Mouse (Mus musculus): ENCODE measurements around the gene Kcnh8. TPM values are rescaled to one million over a fixed set of nuclear protein-coding genes. Genes with fewer than 3 reads are reported as not detected.

Gene Kcnh8
- polyA plus RNA-seq, 1 experiment from 2014 or later: 0.13 TPM

DNA sequence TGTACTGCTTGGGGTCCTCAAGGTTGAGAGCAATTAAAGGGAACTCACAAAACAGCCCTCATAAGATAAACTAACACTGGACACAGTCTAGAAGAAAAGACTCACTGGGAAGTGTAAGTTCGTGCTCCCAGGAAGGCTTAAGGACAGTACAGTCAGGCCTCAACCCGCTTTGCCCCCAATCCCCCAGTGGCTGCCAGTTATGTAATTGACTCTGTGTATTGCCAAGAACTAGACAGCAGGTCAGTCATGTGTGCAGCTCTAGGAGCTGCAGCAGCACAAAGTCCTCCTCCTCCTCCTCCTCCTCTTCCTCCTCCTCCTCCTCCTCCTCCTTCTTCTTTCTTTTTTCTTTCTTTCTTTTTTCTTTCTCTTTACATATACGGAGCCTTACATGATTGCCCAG lies 185.6 kb downstream of the Kcnh8 start:
- H3K36me3 ChIP-seq (ENCODE audit: control insufficient read depth, insufficient read depth, low read length): no peaks in the 10 kb centered on the region
- no peak overlapping the region for H3K27ac ChIP-seq (ENCODE audit: low read length)
- ATAC-seq (ENCODE audit: low read depth): no peak
- 74% methylated on average over 3 of the region's 3 CpGs for WGBS
- H3K4me1 ChIP-seq (replicated peaks; ENCODE audit: control insufficient read depth, insufficient read depth, low read length): no peaks in the 10 kb centered on the region
- H3K27me3 ChIP-seq (ENCODE audit: control insufficient read depth, insufficient read depth, low read depth, low read length): no peaks in the 10 kb centered on the region
- no peaks in the 10 kb centered on the region for H3K9me3 ChIP-seq (ENCODE audit: control insufficient read depth, low read length)
- H3K4me3 ChIP-seq (ENCODE audit: low read length): no peak overlapping the region
- no peak overlapping the region for H3K9ac ChIP-seq (ENCODE audit: low read length)
- no peak overlapping the region for H3K4me2 ChIP-seq (ENCODE audit: low read depth, low read length)

DNA sequence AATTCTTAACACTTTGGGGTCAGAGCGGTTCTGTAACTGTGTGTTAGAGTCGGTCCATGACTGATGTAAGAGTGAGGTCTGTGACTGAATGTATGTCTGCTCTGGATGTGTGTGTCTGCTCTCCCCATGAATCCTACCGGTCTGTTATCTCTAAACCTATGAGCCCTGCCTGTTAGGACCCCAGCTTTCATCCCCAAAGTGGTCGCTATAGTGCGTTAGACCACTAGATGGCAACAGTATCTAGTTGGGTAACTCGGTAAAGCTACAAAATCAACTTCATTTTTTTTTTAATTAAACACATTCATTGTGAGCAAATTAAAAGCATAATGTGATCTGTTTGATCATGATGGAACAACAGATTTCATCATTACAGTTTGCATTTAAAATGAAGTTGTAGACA lies 202.0 kb downstream of the Kcnh8 start:
- Histone ChIP-seq H3K27ac (ENCODE audit: low read length) (no peak overlapping the region), H3K9me3 (ENCODE audit: control insufficient read depth, low read length) (no peaks in the 10 kb centered on the region), H3K36me3 (ENCODE audit: control insufficient read depth, insufficient read depth, low read length) (no peaks in the 10 kb centered on the region), H3K27me3 (ENCODE audit: control insufficient read depth, insufficient read depth, low read depth, low read length) (no peaks in the 10 kb centered on the region), H3K4me3 (ENCODE audit: low read length) (no peak overlapping the region), H3K9ac (ENCODE audit: low read length) (no peak overlapping the region), H3K4me1 (replicated peaks; ENCODE audit: control insufficient read depth, insufficient read depth, low read length) (no peaks in the 10 kb centered on the region), H3K4me2 (ENCODE audit: low read depth, low read length) (no peak overlapping the region)
- no peak for ATAC-seq (ENCODE audit: low read depth)
- 45% methylated on average over 6 of the region's 6 CpGs for WGBS

DNA sequence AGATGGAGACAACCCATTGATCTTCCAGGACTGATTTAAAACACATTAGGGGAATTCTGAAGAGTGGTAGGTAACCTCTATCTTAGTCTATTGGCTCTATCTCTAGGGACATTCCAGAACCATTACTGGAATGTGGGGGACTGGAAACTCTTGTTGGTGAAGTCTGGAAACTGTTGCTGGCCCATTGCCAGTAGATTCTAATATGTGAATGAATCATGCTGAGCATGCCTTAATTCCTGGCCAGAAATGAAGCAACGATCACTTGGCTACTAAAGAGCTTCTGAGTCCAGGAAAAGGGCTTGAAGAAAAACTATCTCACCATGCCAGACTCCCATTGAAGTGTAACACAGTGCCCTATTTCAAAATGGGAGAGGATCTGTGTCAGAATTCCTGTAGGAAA lies 208.3 kb downstream of the Kcnh8 start:
- ATAC-seq (ENCODE audit: low read depth): no peak
- no peaks in the 10 kb centered on the region for H3K4me1 ChIP-seq (replicated peaks; ENCODE audit: control insufficient read depth, insufficient read depth, low read length)
- no peak overlapping the region for H3K4me2 ChIP-seq (ENCODE audit: low read depth, low read length)
- no peak overlapping the region for H3K9ac ChIP-seq (ENCODE audit: low read length)
- no peaks in the 10 kb centered on the region for H3K9me3 ChIP-seq (ENCODE audit: control insufficient read depth, low read length)
- no peak overlapping the region for H3K4me3 ChIP-seq (ENCODE audit: low read length)
- no peaks in the 10 kb centered on the region for H3K36me3 ChIP-seq (ENCODE audit: control insufficient read depth, insufficient read depth, low read length)
- H3K27me3 ChIP-seq (ENCODE audit: control insufficient read depth, insufficient read depth, low read depth, low read length): no peaks in the 10 kb centered on the region
- 43% methylated on average over 1 of the region's 1 CpGs for WGBS
- no peak overlapping the region for H3K27ac ChIP-seq (ENCODE audit: low read length)

DNA sequence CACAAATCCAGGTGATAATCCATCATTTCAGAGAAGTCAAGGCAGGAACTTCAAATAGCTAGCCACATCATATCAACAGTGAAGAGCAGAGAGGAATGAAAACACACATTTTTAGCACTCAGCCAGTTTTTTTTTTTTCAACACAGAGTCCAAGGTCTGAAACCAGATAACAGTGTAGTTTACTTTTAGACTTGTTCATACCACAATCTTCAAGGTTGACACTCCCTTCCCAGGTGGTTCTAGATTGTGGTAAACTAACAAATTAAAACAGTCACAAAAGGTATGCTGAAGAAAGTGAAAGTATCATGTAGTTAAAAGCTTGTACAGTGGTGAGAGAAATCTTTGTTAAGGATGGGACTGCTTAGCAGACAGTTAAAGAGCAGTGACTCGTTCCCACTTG lies 216.5 kb downstream of the Kcnh8 start:
- no peak overlapping the region for H3K9ac ChIP-seq (ENCODE audit: low read length)
- H3K27me3 ChIP-seq (ENCODE audit: control insufficient read depth, insufficient read depth, low read depth, low read length): no peaks in the 10 kb centered on the region
- H3K4me2 ChIP-seq (ENCODE audit: low read depth, low read length): no peak overlapping the region
- H3K4me1 ChIP-seq (replicated peaks; ENCODE audit: control insufficient read depth, insufficient read depth, low read length): no peaks in the 10 kb centered on the region
- no peak for ATAC-seq (ENCODE audit: low read depth)
- no peaks in the 10 kb centered on the region for H3K36me3 ChIP-seq (ENCODE audit: control insufficient read depth, insufficient read depth, low read length)
- no peak overlapping the region for H3K27ac ChIP-seq (ENCODE audit: low read length)
- 58% methylated on average over 1 of the region's 1 CpGs for WGBS
- no peaks in the 10 kb centered on the region for H3K9me3 ChIP-seq (ENCODE audit: control insufficient read depth, low read length)
- no peak overlapping the region for H3K4me3 ChIP-seq (ENCODE audit: low read length)

DNA sequence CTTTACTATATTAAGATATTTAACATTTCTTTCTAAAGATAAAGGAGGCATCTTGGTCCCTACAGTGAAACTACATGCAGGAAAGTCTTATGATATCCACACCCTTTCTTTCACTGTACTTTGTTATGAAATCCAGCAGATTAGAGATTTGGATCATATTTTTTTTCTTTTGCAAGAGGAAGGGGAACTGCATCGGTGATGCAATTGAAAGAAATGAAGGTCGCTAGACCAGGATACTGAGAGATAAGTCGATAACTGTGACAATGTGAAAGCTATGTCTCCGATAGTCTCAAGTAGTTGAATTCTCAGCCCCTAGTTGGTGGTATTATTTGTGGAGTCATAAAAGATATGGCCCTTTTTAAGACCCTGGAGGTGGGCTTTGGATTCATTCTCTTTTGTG lies 227.2 kb downstream of the Kcnh8 start:
- WGBS: 83% methylated on average over 4 of the region's 4 CpGs
- H3K9ac ChIP-seq (ENCODE audit: low read length): no peak overlapping the region
- H3K27ac ChIP-seq (ENCODE audit: low read length): no peak overlapping the region
- H3K9me3 ChIP-seq (ENCODE audit: control insufficient read depth, low read length): no peaks in the 10 kb centered on the region
- no peaks in the 10 kb centered on the region for H3K4me1 ChIP-seq (replicated peaks; ENCODE audit: control insufficient read depth, insufficient read depth, low read length)
- no peak overlapping the region for H3K4me3 ChIP-seq (ENCODE audit: low read length)
- H3K27me3 ChIP-seq (ENCODE audit: control insufficient read depth, insufficient read depth, low read depth, low read length): no peaks in the 10 kb centered on the region
- no peak overlapping the region for H3K4me2 ChIP-seq (ENCODE audit: low read depth, low read length)
- no peaks in the 10 kb centered on the region for H3K36me3 ChIP-seq (ENCODE audit: control insufficient read depth, insufficient read depth, low read length)
- no peak for ATAC-seq (ENCODE audit: low read depth)

DNA sequence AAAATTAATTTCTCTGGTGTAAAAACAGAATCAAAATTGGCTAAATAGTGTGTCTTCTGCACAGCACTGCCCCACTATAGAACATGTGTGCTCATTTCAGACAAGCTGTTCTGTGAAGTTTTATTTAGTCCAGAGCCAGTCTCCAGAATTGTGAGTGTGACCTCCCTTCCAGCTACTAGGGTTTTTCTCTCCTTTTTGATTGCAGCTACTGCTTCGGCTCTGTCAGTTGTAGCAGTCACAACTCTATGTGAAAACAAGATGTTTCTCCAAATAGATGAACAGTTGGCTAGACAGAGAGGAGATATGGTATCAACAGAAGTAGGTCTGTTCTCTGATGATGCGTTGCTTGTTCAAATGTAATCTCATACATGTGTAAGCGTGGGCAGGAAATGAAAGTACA lies 270.7 kb downstream of the Kcnh8 start:
- no peaks in the 10 kb centered on the region for H3K27me3 ChIP-seq (ENCODE audit: control insufficient read depth, insufficient read depth, low read depth, low read length)
- H3K4me3 ChIP-seq (ENCODE audit: low read length): no peak overlapping the region
- no peak overlapping the region for H3K9ac ChIP-seq (ENCODE audit: low read length)
- 61% methylated on average over 3 of the region's 3 CpGs for WGBS
- H3K36me3 ChIP-seq (ENCODE audit: control insufficient read depth, insufficient read depth, low read length): no peaks in the 10 kb centered on the region
- H3K4me2 ChIP-seq (ENCODE audit: low read depth, low read length): no peak overlapping the region
- H3K9me3 ChIP-seq (ENCODE audit: control insufficient read depth, low read length): no peaks in the 10 kb centered on the region
- H3K27ac ChIP-seq (ENCODE audit: low read length): no peak overlapping the region
- no peak for ATAC-seq (ENCODE audit: low read depth)
- no peaks in the 10 kb centered on the region for H3K4me1 ChIP-seq (replicated peaks; ENCODE audit: control insufficient read depth, insufficient read depth, low read length)

DNA sequence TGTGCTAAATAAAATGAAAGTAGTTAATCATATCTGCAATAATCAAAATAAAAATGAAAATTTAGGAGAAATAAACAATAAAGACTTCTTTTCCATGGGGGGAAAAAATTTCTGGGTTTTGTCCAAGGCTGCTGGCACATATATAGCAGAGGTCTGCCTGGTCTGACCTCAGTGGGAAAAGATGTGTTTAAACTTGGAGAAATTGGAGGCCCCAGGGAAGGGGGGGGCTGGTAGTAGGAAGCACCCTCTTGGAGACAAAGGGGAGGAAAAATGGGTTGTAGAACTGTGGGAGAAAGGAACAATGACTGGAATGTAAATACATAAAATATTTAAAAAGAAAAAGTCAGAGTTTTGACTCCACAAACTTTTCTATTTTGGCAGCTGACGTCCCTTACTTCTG lies 276.5 kb downstream of the Kcnh8 start:
- Histone ChIP-seq H3K4me1 (replicated peaks; ENCODE audit: control insufficient read depth, insufficient read depth, low read length) (no peaks in the 10 kb centered on the region), H3K27ac (ENCODE audit: low read length) (no peak overlapping the region), H3K9ac (ENCODE audit: low read length) (no peak overlapping the region), H3K4me2 (ENCODE audit: low read depth, low read length) (no peak overlapping the region), H3K4me3 (ENCODE audit: low read length) (no peak overlapping the region), H3K36me3 (ENCODE audit: control insufficient read depth, insufficient read depth, low read length) (no peaks in the 10 kb centered on the region), H3K9me3 (ENCODE audit: control insufficient read depth, low read length) (no peaks in the 10 kb centered on the region), H3K27me3 (ENCODE audit: control insufficient read depth, insufficient read depth, low read depth, low read length) (no peaks in the 10 kb centered on the region)
- 36% methylated on average over 1 of the region's 1 CpGs for WGBS
- peak; percentile 70; the same call in 1 of the 2 replicates for ATAC-seq (ENCODE audit: low read depth)

DNA sequence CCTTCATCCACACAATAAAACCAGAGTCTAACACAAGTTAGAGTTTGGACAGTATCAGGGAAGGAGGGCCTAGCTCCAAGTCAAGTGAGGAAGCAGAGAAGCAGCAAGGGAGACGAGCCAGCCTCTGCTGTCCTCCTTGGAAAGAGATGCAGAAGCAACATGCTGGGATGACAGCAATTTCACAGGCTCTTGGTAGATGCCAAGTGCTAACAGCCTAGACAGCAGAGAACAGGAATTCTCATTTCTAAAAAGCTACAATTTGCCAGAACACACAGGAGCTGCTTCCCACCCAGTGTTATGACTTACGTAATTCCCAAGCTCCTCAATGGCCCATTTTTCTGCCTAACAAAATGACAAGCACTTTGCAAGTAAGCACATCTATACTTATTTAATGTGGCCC lies 277.5 kb downstream of the Kcnh8 start:
- WGBS: 72% methylated on average over 2 of the region's 2 CpGs
- Histone ChIP-seq H3K27ac (ENCODE audit: low read length) (no peak overlapping the region), H3K36me3 (ENCODE audit: control insufficient read depth, insufficient read depth, low read length) (no peaks in the 10 kb centered on the region)

DNA sequence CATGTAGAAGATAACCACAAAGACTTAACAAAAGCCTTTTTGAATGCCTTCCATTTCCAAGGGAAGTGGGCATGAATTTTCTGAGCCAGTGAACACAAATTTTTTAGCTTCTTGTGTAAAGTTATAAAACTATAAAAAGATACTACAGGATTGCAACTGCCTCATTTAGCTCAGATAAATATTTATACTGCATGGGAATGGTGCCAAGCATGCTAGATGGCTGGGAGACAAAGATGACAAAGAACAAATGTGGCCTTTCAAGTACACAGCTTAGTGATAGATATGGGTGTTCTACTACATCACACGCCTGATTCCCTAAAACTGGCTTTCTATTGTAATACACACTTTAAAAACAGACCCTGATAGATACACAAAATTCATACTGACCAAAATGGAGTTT lies 282.7 kb downstream of the Kcnh8 start:
- WGBS: 47% methylated on average over 1 of the region's 1 CpGs
- no peak overlapping the region for H3K4me3 ChIP-seq (ENCODE audit: low read length)
- ATAC-seq (ENCODE audit: low read depth): peak; percentile 71
- no peaks in the 10 kb centered on the region for H3K9me3 ChIP-seq (ENCODE audit: control insufficient read depth, low read length)
- H3K4me2 ChIP-seq (ENCODE audit: low read depth, low read length): no peak overlapping the region
- no peaks in the 10 kb centered on the region for H3K4me1 ChIP-seq (replicated peaks; ENCODE audit: control insufficient read depth, insufficient read depth, low read length)
- H3K27me3 ChIP-seq (ENCODE audit: control insufficient read depth, insufficient read depth, low read depth, low read length): no peaks in the 10 kb centered on the region
- H3K36me3 ChIP-seq (ENCODE audit: control insufficient read depth, insufficient read depth, low read length): no peaks in the 10 kb centered on the region
- H3K9ac ChIP-seq (ENCODE audit: low read length): no peak overlapping the region
- no peak overlapping the region for H3K27ac ChIP-seq (ENCODE audit: low read length)

More for the DNA sequence above, 277.5 kb downstream of the Kcnh8 start:
- Histone ChIP-seq H3K4me2 (ENCODE audit: low read depth, low read length) (no peak overlapping the region), H3K9me3 (ENCODE audit: control insufficient read depth, low read length) (no peaks in the 10 kb centered on the region), H3K4me1 (replicated peaks; ENCODE audit: control insufficient read depth, insufficient read depth, low read length) (no peaks in the 10 kb centered on the region), H3K27me3 (ENCODE audit: control insufficient read depth, insufficient read depth, low read depth, low read length) (no peaks in the 10 kb centered on the region), H3K4me3 (ENCODE audit: low read length) (no peak overlapping the region), H3K9ac (ENCODE audit: low read length) (no peak overlapping the region)
- no peak for ATAC-seq (ENCODE audit: low read depth)

DNA sequence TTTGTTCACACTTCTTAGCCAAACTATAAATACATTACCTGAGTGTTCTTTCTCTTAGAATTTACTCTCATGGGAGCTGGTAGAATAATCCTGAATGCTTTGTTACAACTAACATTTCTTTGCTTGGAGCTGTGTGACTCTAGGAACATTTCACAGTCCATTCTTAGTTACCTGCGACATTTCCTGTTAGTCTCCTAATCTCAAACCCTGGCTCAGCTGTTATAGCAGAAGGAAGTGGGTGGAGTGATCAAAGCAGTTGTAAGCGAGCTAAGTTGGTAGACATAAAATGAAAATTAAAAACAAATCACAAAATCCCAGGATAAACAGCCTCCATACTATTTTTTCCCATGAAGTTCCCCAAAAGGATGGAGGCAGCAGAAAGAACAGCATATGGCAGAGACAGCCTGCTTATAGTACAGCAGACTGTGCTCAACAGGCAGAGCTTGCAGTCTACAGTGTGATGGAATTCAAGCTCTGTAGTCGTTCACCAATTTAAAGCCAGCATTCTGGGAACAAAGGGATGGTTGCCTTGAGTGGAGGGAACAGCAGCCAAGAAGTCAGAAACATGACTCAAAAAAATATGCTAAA lies 318.1 kb downstream of the Kcnh8 start:
- 63% methylated on average over 3 of the region's 3 CpGs for WGBS
- H3K27me3 ChIP-seq (ENCODE audit: control insufficient read depth, insufficient read depth, low read depth, low read length): no peaks in the 10 kb centered on the region
- no peak overlapping the region for H3K9ac ChIP-seq (ENCODE audit: low read length)
- no peaks in the 10 kb centered on the region for H3K9me3 ChIP-seq (ENCODE audit: control insufficient read depth, low read length)
- H3K4me2 ChIP-seq (ENCODE audit: low read depth, low read length): no peak overlapping the region
- no peaks in the 10 kb centered on the region for H3K4me1 ChIP-seq (replicated peaks; ENCODE audit: control insufficient read depth, insufficient read depth, low read length)
- H3K4me3 ChIP-seq (ENCODE audit: low read length): no peak overlapping the region
- no peaks in the 10 kb centered on the region for H3K36me3 ChIP-seq (ENCODE audit: control insufficient read depth, insufficient read depth, low read length)
- ATAC-seq (ENCODE audit: low read depth): no peak
- H3K27ac ChIP-seq (ENCODE audit: low read length): no peak overlapping the region

All from lung, embryonic 16.5 days (tissue).